Mouse (Mus musculus) thymus, postnatal 4 days (tissue): Measurements from ENCODE around the gene Gm45713.
"Not testable (repeated sequence)": the region's sequence is repeated elsewhere in the genome, so short reads cannot be mapped to it uniquely, and the experiment has no call there.

Experiments used
- DNase-seq: peaks from one replicate; pipeline ENCODE4 v3.0.0; 2021

Gm45713 gene

GRCm38 (mm10) chr7:45162551-45162950, 26.5 kb upstream of the Gm45713 start:
- DNase-seq: no peak

- peak; percentile 98 for DNase-seq
Measured at GRCm38 (mm10) chr7:45161612-45162473, 25.8 kb upstream of the Gm45713 start.

- no peak for DNase-seq
Measured at GRCm38 (mm10) chr7:45160866-45161265, 24.8 kb upstream of the Gm45713 start.

GRCm38 (mm10) chr7:45160316-45160800, 24.3 kb upstream of the Gm45713 start:
- no peak for DNase-seq

GRCm38 (mm10) chr7:45158991-45159390, 23.0 kb upstream of the Gm45713 start:
- DNase-seq: no peak

- DNase-seq: no peak
Measured at GRCm38 (mm10) chr7:45157459-45157858, 21.4 kb upstream of the Gm45713 start.

GRCm38 (mm10) chr7:45156206-45156605, 20.2 kb upstream of the Gm45713 start:
- no peak for DNase-seq

GRCm38 (mm10) chr7:45155590-45155989, 19.6 kb upstream of the Gm45713 start:
- DNase-seq: no peak

GRCm38 (mm10) chr7:45154993-45155514, 19.0 kb upstream of the Gm45713 start:
- peak; percentile 77 for DNase-seq

- peak; percentile 99 for DNase-seq
Measured at GRCm38 (mm10) chr7:45154096-45154992, 18.3 kb upstream of the Gm45713 start, which contains the start of the genes Pih1d1 and Aldh16a1. Gene Pih1d1 (plus strand): TSS chr7:45154303. Gene Aldh16a1 (minus strand): TSS chr7:45154584.

GRCm38 (mm10) chr7:45153586-45153985, 17.6 kb upstream of the Gm45713 start:
- DNase-seq: no peak

- not testable (repeated sequence) for DNase-seq
Measured at GRCm38 (mm10) chr7:45153052-45153451, 17.0 kb upstream of the Gm45713 start.

- DNase-seq: no peak
Measured at GRCm38 (mm10) chr7:45151303-45151702, 15.3 kb upstream of the Gm45713 start.

GRCm38 (mm10) chr7:45150321-45150720, 14.3 kb upstream of the Gm45713 start:
- DNase-seq: no peak

- no peak for DNase-seq
Measured at GRCm38 (mm10) chr7:45149545-45149944, 13.5 kb upstream of the Gm45713 start.

GRCm38 (mm10) chr7:45148534-45149098, 12.6 kb upstream of the Gm45713 start:
- no peak for DNase-seq

- DNase-seq: no peak
Measured at GRCm38 (mm10) chr7:45147899-45148298, 11.9 kb upstream of the Gm45713 start.

GRCm38 (mm10) chr7:45147267-45147666, 11.2 kb upstream of the Gm45713 start:
- DNase-seq: no peak

GRCm38 (mm10) chr7:45145460-45145859, 9.4 kb upstream of the Gm45713 start:
- no peak for DNase-seq

- DNase-seq: no peak
Measured at GRCm38 (mm10) chr7:45144368-45145174, 8.5 kb upstream of the Gm45713 start.

GRCm38 (mm10) chr7:45141914-45142313, 5.9 kb upstream of the Gm45713 start:
- no peak for DNase-seq

- peak; percentile 63 for DNase-seq
Measured at GRCm38 (mm10) chr7:45141319-45141718, 5.3 kb upstream of the Gm45713 start.
